Mouse (Mus musculus) lung, adult 2 months (tissue): ENCODE data around the gene Agap1.

Experiments
- CTCF ChIP-seq: fragments of 200-500 bp; IDR thresholded peaks from 2 replicates; pipeline ENCODE4 v1.5.1; 2011; ENCODE audit warnings: mild to moderate bottlenecking, low read length, control low read depth; ENCODE audit not compliant: insufficient read depth
- POLR2A ChIP-seq: fragments of 200-500 bp; IDR thresholded peaks from 2 replicates; pipeline ENCODE4 v1.6.1; 2011; ENCODE audit warnings: low read depth, mild to moderate bottlenecking, control low read depth, low read length, borderline replicate concordance; ENCODE audit errors: extremely low read depth

GRCm38 (mm10) chr1:89716234-89716633, 261.6 kb downstream of the Agap1 start:
- no peak for TF ChIP-seq CTCF
- TF ChIP-seq POLR2A, result no peak
